Mouse (Mus musculus) CH12.LX (cell line): ENCODE data around the gene Gas7. TPM values are rescaled to one million over a fixed set of nuclear protein-coding genes. Genes with fewer than 3 reads are reported as not detected.

Experiments used
- DNase-seq: peaks from one replicate; pipeline ENCODE4 v3.0.0-alpha.2; 2013; ENCODE audit errors: extremely low read depth
- H3K27ac ChIP-seq: 2 replicates; pipeline ENCODE4 v1.5.1; 2012; ENCODE audit warnings: low read depth, mild to moderate bottlenecking, control low read depth, moderate library complexity; ENCODE audit not compliant: insufficient read depth
- H3K27me3 ChIP-seq: replicated peaks from 2 replicates; pipeline ENCODE3; 2012; ENCODE audit warnings: inconsistent platforms
- H3K36me3 ChIP-seq, 2 experiments: replicated peaks in 1 of 2; 2 replicates each; pipeline versions ENCODE3 to v1.6.1; 2012; ENCODE audit warnings: inconsistent platforms in 1 of 2, low read length in 1 of 2, mild to moderate bottlenecking in 1 of 2, mixed read lengths in 1 of 2, moderate library complexity in 1 of 2; ENCODE audit not compliant: control insufficient read depth in 1 of 2, insufficient read depth in 1 of 2
- H3K4me1 ChIP-seq, 2 experiments: 2 replicates each; pipeline ENCODE4 v1.6.1; 2012; ENCODE audit warnings: inconsistent platforms in 1 of 2, moderate library complexity in 1 of 2; ENCODE audit not compliant: insufficient read depth in 2 of 2, control insufficient read depth in 1 of 2
- H3K4me2 ChIP-seq: 2 replicates; pipeline ENCODE4 v1.6.1; 2012; ENCODE audit warnings: low read depth, mild to moderate bottlenecking, control low read depth; ENCODE audit not compliant: poor library complexity, insufficient read depth, severe bottlenecking
- H3K4me3 ChIP-seq, 3 experiments: fragments of 150-350 bp in 1 of 3; sonication (generic) in 1 of 3; replicated peaks in 1 of 3; 2 replicates each; pipeline versions ENCODE3 to v1.5.1; 2011 to 2012; ENCODE audit warnings: low read depth in 2 of 3, low read length in 2 of 3, mild to moderate bottlenecking in 2 of 3, moderate library complexity in 2 of 3, control low read depth in 1 of 3, improper control_type of control experiment in 1 of 3, inconsistent platforms in 1 of 3, mixed read lengths in 1 of 3; ENCODE audit not compliant: poor library complexity in 1 of 3
- H3K79me2 ChIP-seq: replicated peaks from 2 replicates; pipeline ENCODE4 v1.6.1; 2012; ENCODE audit warnings: mild to moderate bottlenecking, moderate library complexity; ENCODE audit not compliant: control insufficient read depth, poor library complexity, insufficient read depth, severe bottlenecking; ENCODE audit errors: extremely low read depth
- H3K9ac ChIP-seq: 2 replicates; pipeline ENCODE4 v1.6.1; 2012; ENCODE audit warnings: low read depth, mild to moderate bottlenecking, control low read depth, moderate library complexity; ENCODE audit not compliant: insufficient read depth
- H3K9me3 ChIP-seq: replicated peaks from 2 replicates; pipeline ENCODE3; 2012; ENCODE audit warnings: low read length, inconsistent platforms, mixed read lengths
- CTCF ChIP-seq, 2 experiments: IDR thresholded peaks in 1 of 2; conservative IDR thresholded peaks in 1 of 2; 2 replicates each; pipeline ENCODE4 v1.5.1; 2011 to 2012; ENCODE audit warnings: low read depth in 2 of 2, low read length in 2 of 2, improper control_type of control experiment in 1 of 2, inconsistent platforms in 1 of 2, mild to moderate bottlenecking in 1 of 2, moderate library complexity in 1 of 2
- ETS1 ChIP-seq: conservative IDR thresholded peaks from 2 replicates; pipeline ENCODE4 v1.6.1; 2012; ENCODE audit warnings: low read depth, mild to moderate bottlenecking, inconsistent platforms, low read length, improper control_type of control experiment, moderate library complexity
- GABPA ChIP-seq: IDR thresholded peaks from 2 replicates; pipeline ENCODE4 v1.6.1; 2012; ENCODE audit warnings: low read depth, low read length, improper control_type of control experiment, inconsistent platforms; ENCODE audit not compliant: insufficient replicate concordance
- IRF4 ChIP-seq: IDR thresholded peaks from 2 replicates; pipeline ENCODE4 v1.6.1; 2014; ENCODE audit warnings: low read depth, mild to moderate bottlenecking, inconsistent platforms, low read length, improper control_type of control experiment
- KAT2A ChIP-seq: IDR thresholded peaks from 2 replicates; pipeline ENCODE4 v1.6.1; 2012; ENCODE audit warnings: low read length, improper control_type of control experiment, inconsistent platforms; ENCODE audit not compliant: insufficient replicate concordance
- MAZ ChIP-seq: IDR thresholded peaks from 2 replicates; pipeline ENCODE4 v1.6.1; 2012; ENCODE audit warnings: low read depth, mild to moderate bottlenecking, inconsistent platforms, low read length, improper control_type of control experiment, moderate library complexity
- MYC ChIP-seq: IDR thresholded peaks from 2 replicates; pipeline ENCODE4 v1.6.1; 2011; ENCODE audit warnings: low read depth, mild to moderate bottlenecking, improper control_type of control experiment, low read length
- POLR2A ChIP-seq: IDR thresholded peaks from 2 replicates; pipeline ENCODE4 v1.6.1; 2011; ENCODE audit warnings: low read depth, mild to moderate bottlenecking, improper control_type of control experiment, low read length
- RAD21 ChIP-seq: IDR thresholded peaks from 2 replicates; pipeline ENCODE4 v1.6.1; 2011; ENCODE audit warnings: low read depth, mild to moderate bottlenecking, low read length, improper control_type of control experiment, moderate library complexity
- SIN3A ChIP-seq: IDR thresholded peaks from 2 replicates; pipeline ENCODE4 v1.6.1; 2012; ENCODE audit warnings: low read length, improper control_type of control experiment, inconsistent platforms
- SMC3 ChIP-seq: IDR thresholded peaks from 2 replicates; pipeline ENCODE4 v1.6.1; 2011; ENCODE audit warnings: low read depth, low read length, improper control_type of control experiment
- USF1 ChIP-seq: IDR thresholded peaks from 2 replicates; pipeline ENCODE4 v1.6.1; 2014; ENCODE audit warnings: low read depth, mild to moderate bottlenecking, inconsistent platforms, low read length, improper control_type of control experiment
- ZC3H11A ChIP-seq: IDR thresholded peaks from 2 replicates; pipeline ENCODE4 v1.6.1; 2012; ENCODE audit warnings: low read depth, mild to moderate bottlenecking, inconsistent platforms, low read length, improper control_type of control experiment
- dilution Hi-C: fragments of 300-500 bp; cut with MboI; formaldehyde crosslinking; loops from 2 replicates; pipeline ENCODE4 v1.14.3; 2020; ENCODE audit warnings: low sequenced_read_pairs; ENCODE audit not compliant: extremely low pct_unique_long_range_greater_than_20kb, extremely low pct_ligation_motif_present
- in situ Hi-C: fragments of 300-500 bp; cut with MboI; formaldehyde crosslinking; loops from 3 replicates; pipeline ENCODE4 v1.14.3; 2019; ENCODE audit warnings: low sequenced_read_pairs, low pct_ligation_motif_present, low pct_unique_long_range_greater_than_20kb, mixed read lengths
- polyA plus RNA-seq: library from polyadenylated mRNA; unstranded; fragments of >175 nt; gene quantifications from 2 replicates; pipeline ENCODE4 v1.2.1, GENCODE M21; 2012; ENCODE audit warnings: low read depth; ENCODE audit not compliant: insufficient read length
- total RNA-seq, 2 experiments: library from RNA; depleted of rRNA; stranded (reverse); fragments of 300-350 nt in 1 of 2; fragments of >200 nt in 1 of 2; gene quantifications; 2 replicates each; pipeline ENCODE4 v1.2.3; 2012 to 2014

Gas7 gene
- total and polyA plus RNA-seq, 3 experiments, result 7.0 to 20.8 (median 7.0) TPM

DNA sequence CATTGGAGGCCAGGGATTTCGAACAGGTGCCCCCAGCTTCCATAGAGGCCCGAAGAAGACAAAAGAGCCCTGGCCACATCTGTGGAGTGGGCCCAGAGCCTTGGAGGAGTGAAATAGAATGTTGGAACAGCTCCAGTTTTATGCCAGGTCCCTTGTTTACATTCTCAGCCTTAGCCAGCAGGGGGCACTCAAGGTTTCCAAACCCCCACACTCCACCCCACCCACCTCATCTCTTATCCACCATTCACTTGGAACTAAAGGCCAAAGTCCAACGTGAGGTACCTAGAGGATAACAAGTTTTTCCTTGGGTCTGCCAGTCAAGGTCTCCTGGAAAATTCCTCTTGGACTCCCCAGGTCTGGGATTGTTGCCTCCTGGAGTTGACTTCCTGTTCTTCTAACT is 27.0 kb upstream of the Gas7 start:
- H3K27ac ChIP-seq, result no peak overlapping the region
- H3K4me2 ChIP-seq, result no peak overlapping the region
- no peaks in the 10 kb centered on the region for H3K36me3 ChIP-seq
- no peaks in the 10 kb centered on the region for H3K79me2 ChIP-seq
- no peak overlapping the region for H3K9ac ChIP-seq
- in situ Hi-C loops (loop anchor here (5.0 kb wide), 1 partner anchor 214 kb away; no protein-coding TSS in a partner anchor), dilution Hi-C loops (no loop called here)
- H3K9me3 ChIP-seq, result no peaks in the 10 kb centered on the region
- DNase-seq, result peak; percentile 75
- H3K4me1 ChIP-seq, result peaks cover 2 to 45% of the 10 kb centered on the region in 2 experiments; a peak in 2 of 4 replicates
- no peak overlapping the region for H3K4me3 ChIP-seq
- TF ChIP-seq CTCF (conservative IDR thresholded peaks at IDR 0.05 in 1 of 2, IDR thresholded peaks at IDR 0.05 in 1 of 2; ENCODE audit: low read depth in 2 of 2, low read length in 2 of 2), result peak; percentile 74 to 95
- TF ChIP-seq KAT2A, result no peak
- TF ChIP-seq ZC3H11A, result peak; percentile 81
- no peak for TF ChIP-seq GABPA
- TF ChIP-seq RAD21, result peak; percentile 93
- TF ChIP-seq MAZ, result peak; percentile 84
- TF ChIP-seq POLR2A, result no peak
- peak; percentile 98 for TF ChIP-seq SMC3
- H3K27me3 ChIP-seq, result no peaks in the 10 kb centered on the region

- Histone ChIP-seq H3K27me3 (no peaks in the 10 kb centered on the region), H3K4me3 (no peak overlapping the region), H3K27ac (no peak overlapping the region), H3K4me1 (peaks cover 2 to 45% of the 10 kb centered on the region in 2 experiments; a peak in 2 of 4 replicates), H3K9me3 (no peaks in the 10 kb centered on the region), H3K9ac (no peak overlapping the region), H3K4me2 (no peak overlapping the region), H3K36me3 (no peaks in the 10 kb centered on the region), H3K79me2 (no peaks in the 10 kb centered on the region)
- TF ChIP-seq IRF4, result 0 out of 2 replicates have a peak, but pooled peaks have one; percentile 30
- no peak for TF ChIP-seq ETS1
- peak; percentile 47 for DNase-seq
- dilution Hi-C loops (no loop called here), in situ Hi-C loops (loop anchor here (5.0 kb wide), 1 partner anchor 212 kb away; no protein-coding TSS in a partner anchor)
Measured at GRCm38 (mm10) chr11:67429836-67430235, 25.4 kb upstream of the Gas7 start.

- H3K4me1 ChIP-seq, result peaks cover 2 to 47% of the 10 kb centered on the region in 2 experiments; a peak in 2 of 4 replicates
- no peak overlapping the region for H3K27ac ChIP-seq
- H3K36me3 ChIP-seq, result no peaks in the 10 kb centered on the region
- no peaks in the 10 kb centered on the region for H3K9me3 ChIP-seq
- H3K4me2 ChIP-seq, result no peak overlapping the region
- no peak overlapping the region for H3K4me3 ChIP-seq
- H3K27me3 ChIP-seq, result no peaks in the 10 kb centered on the region
- H3K79me2 ChIP-seq, result no peaks in the 10 kb centered on the region
- DNase-seq, result no peak
- dilution Hi-C loops (no loop called here), in situ Hi-C loops (no loop called here)
- no peak overlapping the region for H3K9ac ChIP-seq
- TF ChIP-seq MYC (no peak), SIN3A (no peak), USF1 (no peak)
Measured at GRCm38 (mm10) chr11:67431116-67431645, 24.1 kb upstream of the Gas7 start.
